Mouse (Mus musculus) heart, embryonic 11.5 days (tissue): ENCODE measurements around the gene Mcam. TPM values are rescaled to one million over a fixed set of nuclear protein-coding genes. Genes with fewer than 3 reads are reported as not detected.

ENCODE experiments used
- ATAC-seq: fragments of 200-750 bp; cut with Nextera tagmentation; replicated peaks from 2 replicates; pipeline ENCODE4 v1.8.0; 2017; ENCODE audit warnings: moderate library complexity; ENCODE audit not compliant: insufficient number of reproducible peaks, low FRiP score, low TSS enrichment
- H3K27ac ChIP-seq: fragments of 300-500 bp; sonication (generic); 2 replicates; pipeline ENCODE4 v1.5.1; 2014; ENCODE audit warnings: mild to moderate bottlenecking, low read depth, low read length
- H3K27me3 ChIP-seq: fragments of 300-500 bp; sonication (generic); 2 replicates; pipeline ENCODE4 v1.6.1; 2014; ENCODE audit warnings: mild to moderate bottlenecking, low read length, mixed read lengths; ENCODE audit not compliant: control insufficient read depth, insufficient read depth
- H3K36me3 ChIP-seq: fragments of 300-500 bp; sonication (generic); 2 replicates; pipeline ENCODE4 v1.6.1; 2014; ENCODE audit warnings: mild to moderate bottlenecking, low read length, moderate library complexity, mixed read lengths; ENCODE audit not compliant: control insufficient read depth, insufficient read depth
- H3K4me1 ChIP-seq: fragments of 300-500 bp; sonication (generic); 2 replicates; pipeline ENCODE4 v1.6.1; 2014; ENCODE audit warnings: low read length; ENCODE audit not compliant: control insufficient read depth, insufficient read depth
- H3K4me2 ChIP-seq: fragments of 300-500 bp; sonication (generic); 2 replicates; pipeline ENCODE4 v1.6.1; 2014; ENCODE audit warnings: mild to moderate bottlenecking, moderate library complexity
- H3K4me3 ChIP-seq: fragments of 300-500 bp; sonication (generic); 2 replicates; pipeline ENCODE4 v1.5.1; 2014; ENCODE audit warnings: low read depth, low read length
- H3K9ac ChIP-seq: fragments of 300-500 bp; sonication (generic); 2 replicates; pipeline ENCODE4 v1.6.1; 2014; ENCODE audit warnings: mild to moderate bottlenecking, low read depth, low read length, moderate library complexity
- H3K9me3 ChIP-seq: fragments of 300-500 bp; sonication (generic); replicated peaks from 2 replicates; pipeline ENCODE4 v1.6.1; 2016; ENCODE audit warnings: low read length; ENCODE audit not compliant: control insufficient read depth
- WGBS: fragments of 180-500 bp; shearing (Covaris S2); extraction: QIAGEN DNeasy Blood & Tissue Kit; methylation state at CpG from one replicate; pipeline ENCODE4 v1.1.7; 2014; ENCODE audit not compliant: insufficient replicate concordance; 5-methylcytosine and 5-hydroxymethylcytosine counted together
- polyA plus RNA-seq: library from polyadenylated mRNA; unstranded; fragments of >200 nt; fragmentation: Nextera tagmentation; extraction: Ambion mirVana; gene quantifications from 2 replicates; pipeline ENCODE4 v1.2.1, GENCODE M21; 2014

The Mcam gene
- polyA plus RNA-seq, 1 experiment from 2014 or later, result 86.2 TPM

DNA sequence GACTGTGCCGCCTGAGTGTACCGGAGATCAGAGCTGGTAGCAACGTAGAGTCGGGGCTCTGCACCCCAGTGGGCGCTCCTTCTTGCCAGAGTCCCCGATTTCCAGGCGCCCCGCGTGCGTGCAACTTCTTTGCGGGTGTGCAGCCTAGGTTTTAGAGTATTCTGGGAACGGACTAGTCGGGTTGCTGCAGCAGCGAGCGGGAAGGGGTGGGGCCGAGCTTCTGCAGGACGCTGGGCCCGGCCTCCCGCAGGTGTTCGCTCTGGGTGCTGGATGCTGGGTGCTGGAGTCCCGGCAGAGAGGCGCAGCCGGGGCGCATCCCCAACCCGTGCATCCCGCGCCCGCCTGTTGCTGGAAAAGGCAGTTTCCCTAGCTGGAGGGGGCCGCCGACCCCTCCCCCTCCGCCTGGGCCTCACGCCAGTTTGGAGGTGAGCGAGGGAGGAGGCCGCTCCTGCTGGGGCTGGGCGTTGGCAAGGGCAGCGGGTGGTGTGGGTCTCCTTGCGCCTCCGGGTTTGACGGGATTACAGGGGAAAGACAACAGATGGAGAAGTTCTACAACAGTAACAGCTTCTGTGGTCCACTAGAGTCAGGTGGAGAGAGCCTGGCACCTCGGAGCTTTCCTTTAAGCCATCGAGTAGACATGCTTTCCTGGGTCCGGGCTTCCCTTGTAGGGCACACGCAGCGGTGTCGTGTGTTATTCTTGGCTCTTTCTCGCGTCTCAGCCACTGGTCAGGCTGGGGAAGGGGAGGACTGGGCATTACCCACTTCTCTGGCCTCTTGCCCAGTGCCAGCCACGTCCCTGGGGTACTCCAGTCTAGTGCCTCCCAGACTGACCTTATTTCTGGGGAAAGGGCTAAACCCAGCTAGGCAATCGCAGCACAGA is 822 bp downstream of the Mcam start:
- no peaks in the 10 kb centered on the region for H3K27me3 ChIP-seq
- ATAC-seq, result no peak
- no peaks in the 10 kb centered on the region for H3K9me3 ChIP-seq
- WGBS, result 2% methylated on average over 46 of the region's 49 CpGs
- H3K4me1 ChIP-seq, result peaks cover 48% of the 10 kb centered on the region
- peak overlapping the region; percentile 90 for H3K27ac ChIP-seq
- peak overlapping the region; percentile 88 for H3K9ac ChIP-seq
- H3K4me2 ChIP-seq, result peak overlapping the region; percentile 86
- H3K4me3 ChIP-seq, result peak overlapping the region; percentile 87
- peaks cover 25% of the 10 kb centered on the region for H3K36me3 ChIP-seq

GRCm38 (mm10) chr9:44135731-44136411 is 1.6 kb downstream of the Mcam start:
- H3K9ac ChIP-seq, result peak overlapping the region; percentile 88
- no peaks in the 10 kb centered on the region for H3K9me3 ChIP-seq
- ATAC-seq, result peak; percentile 35; the same call in 1 of the 2 replicates
- no peaks in the 10 kb centered on the region for H3K27me3 ChIP-seq
- 26% methylated on average over 7 of the region's 7 CpGs for WGBS
- peaks cover 32% of the 10 kb centered on the region for H3K36me3 ChIP-seq
- peaks cover 42% of the 10 kb centered on the region for H3K4me1 ChIP-seq
- H3K4me3 ChIP-seq, result peak overlapping the region; percentile 87
- H3K4me2 ChIP-seq, result peak overlapping the region; percentile 86
- H3K27ac ChIP-seq, result peak overlapping the region; percentile 90

- Histone ChIP-seq H3K4me3 (no peak overlapping the region), H3K27me3 (no peaks in the 10 kb centered on the region), H3K4me1 (peaks cover 33% of the 10 kb centered on the region), H3K27ac (no peak overlapping the region), H3K36me3 (peaks cover 38% of the 10 kb centered on the region), H3K4me2 (no peak overlapping the region), H3K9me3 (no peaks in the 10 kb centered on the region), H3K9ac (no peak overlapping the region)
- 62% methylated on average over 4 of the region's 4 CpGs for WGBS
- no peak for ATAC-seq
Observed at GRCm38 (mm10) chr9:44137846-44138245, 3.6 kb downstream of the Mcam start.

- WGBS, result 65% methylated on average over 5 of the region's 5 CpGs
- H3K4me3 ChIP-seq, result no peak overlapping the region
- no peaks in the 10 kb centered on the region for H3K27me3 ChIP-seq
- H3K4me2 ChIP-seq, result no peak overlapping the region
- H3K9me3 ChIP-seq, result no peaks in the 10 kb centered on the region
- no peak overlapping the region for H3K27ac ChIP-seq
- H3K4me1 ChIP-seq, result peaks cover 14% of the 10 kb centered on the region; the same call in 1 of the 2 replicates
- no peak for ATAC-seq
- peaks cover 35% of the 10 kb centered on the region for H3K36me3 ChIP-seq
- H3K9ac ChIP-seq, result no peak overlapping the region
Observed at GRCm38 (mm10) chr9:44141951-44142350, 7.7 kb downstream of the Mcam start.

DNA sequence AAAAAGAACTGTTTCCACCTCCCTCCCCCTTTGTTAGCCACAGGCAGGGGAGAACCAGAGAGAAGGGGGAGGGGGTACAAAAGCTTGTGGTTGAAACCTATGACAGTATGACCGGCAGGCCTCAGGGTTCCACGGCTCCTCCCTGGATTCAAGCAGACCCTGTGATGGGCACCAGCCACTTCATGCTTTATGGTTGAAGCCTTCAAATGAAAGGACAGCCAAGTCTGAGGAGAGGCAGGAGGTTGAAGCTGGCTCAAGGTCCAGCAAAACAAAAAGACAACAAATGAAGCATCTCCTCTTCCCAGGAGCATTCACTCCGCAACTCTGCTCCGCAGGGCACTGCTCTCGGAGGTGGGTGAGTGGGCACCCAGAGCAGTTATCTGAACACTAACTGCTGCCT is 9.2 kb downstream of the Mcam start:
- Histone ChIP-seq H3K36me3 (peaks cover 26% of the 10 kb centered on the region), H3K27ac (peak overlapping the region; percentile 10; the same call in 1 of the 2 replicates), H3K4me2 (no peak overlapping the region), H3K4me1 (peaks cover 11% of the 10 kb centered on the region; the same call in 1 of the 2 replicates), H3K9me3 (no peaks in the 10 kb centered on the region), H3K9ac (no peak overlapping the region), H3K4me3 (no peak overlapping the region), H3K27me3 (no peaks in the 10 kb centered on the region)
- 77% methylated on average over 5 of the region's 5 CpGs for WGBS
- no peak for ATAC-seq

DNA sequence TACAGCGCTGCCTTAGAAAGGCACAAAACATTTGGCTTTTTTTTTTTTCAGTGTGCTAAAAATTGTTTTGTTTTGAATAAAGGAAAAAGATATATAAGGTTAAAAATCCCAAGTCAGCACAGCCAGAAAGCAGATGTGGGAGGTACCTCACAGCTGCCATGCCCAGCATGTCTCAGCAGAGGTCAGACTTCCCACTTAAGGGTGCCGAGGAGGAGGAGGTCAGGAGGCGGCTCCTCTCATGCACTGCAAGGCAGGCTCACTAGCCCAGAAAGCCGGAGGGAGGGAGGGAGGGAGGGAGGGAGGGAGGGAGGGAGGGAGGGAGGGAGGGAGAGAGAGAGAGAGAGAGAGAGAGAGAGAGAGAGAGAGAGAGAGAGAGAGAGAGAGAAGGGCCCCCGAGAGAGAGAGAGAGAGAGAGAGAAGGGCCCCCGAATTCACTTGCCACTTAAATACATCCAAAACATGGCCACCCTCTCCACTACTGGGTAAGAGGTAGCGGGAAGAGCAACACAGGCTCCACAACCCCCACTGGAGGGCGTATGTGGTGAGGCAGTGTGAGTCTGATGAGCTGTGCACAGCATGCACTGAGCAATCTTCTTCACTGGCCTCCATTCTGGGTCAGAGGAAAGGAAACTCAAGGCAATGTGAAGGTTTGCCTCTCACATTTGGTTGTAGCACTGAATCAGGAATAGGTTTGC is 9.9 kb downstream of the Mcam start:
- Histone ChIP-seq H3K36me3 (peaks cover 22% of the 10 kb centered on the region), H3K4me1 (0 out of 2 replicates have a peak, but pooled peaks cover 5% of the 10 kb centered on the region), H3K4me3 (no peak overlapping the region), H3K9ac (no peak overlapping the region), H3K27ac (no peak overlapping the region), H3K27me3 (no peaks in the 10 kb centered on the region), H3K4me2 (no peak overlapping the region), H3K9me3 (no peaks in the 10 kb centered on the region)
- ATAC-seq, result no peak
- WGBS, result 35% methylated on average over 7 of the region's 8 CpGs

DNA sequence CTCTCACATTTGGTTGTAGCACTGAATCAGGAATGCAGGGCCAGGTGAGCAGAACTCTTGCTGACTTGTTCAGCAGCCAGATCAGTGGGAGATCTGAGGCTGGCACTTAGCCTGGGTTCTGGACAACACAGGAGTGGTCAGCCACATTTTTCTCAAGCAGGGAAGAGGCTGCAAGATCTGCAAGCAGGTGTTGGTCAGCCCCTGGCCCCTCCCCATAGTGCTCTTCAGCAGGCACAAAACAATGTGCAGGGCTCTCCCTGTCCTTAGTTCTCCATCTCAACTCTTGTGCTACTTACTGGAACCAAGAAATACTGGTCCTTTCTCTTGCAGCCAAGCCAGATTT is 10.4 kb downstream of the Mcam start:
- no peaks in the 10 kb centered on the region for H3K9me3 ChIP-seq
- no peak overlapping the region for H3K4me3 ChIP-seq
- H3K27ac ChIP-seq, result no peak overlapping the region
- no peak for ATAC-seq
- no peaks in the 10 kb centered on the region for H3K27me3 ChIP-seq
- H3K4me2 ChIP-seq, result no peak overlapping the region
- H3K4me1 ChIP-seq, result 0 out of 2 replicates have a peak, but pooled peaks cover 2% of the 10 kb centered on the region
- no peak overlapping the region for H3K9ac ChIP-seq
- peaks cover 17% of the 10 kb centered on the region for H3K36me3 ChIP-seq

- no peak for ATAC-seq
- H3K9me3 ChIP-seq, result no peaks in the 10 kb centered on the region
- no peak overlapping the region for H3K9ac ChIP-seq
- H3K4me1 ChIP-seq, result no peaks in the 10 kb centered on the region
- 57% methylated on average over 3 of the region's 3 CpGs for WGBS
- H3K4me3 ChIP-seq, result no peak overlapping the region
- no peak overlapping the region for H3K27ac ChIP-seq
- H3K36me3 ChIP-seq, result peaks cover 8% of the 10 kb centered on the region
- H3K4me2 ChIP-seq, result no peak overlapping the region
- H3K27me3 ChIP-seq, result no peaks in the 10 kb centered on the region
Observed at GRCm38 (mm10) chr9:44147290-44147689, 13.0 kb downstream of the Mcam start.
